Mouse (Mus musculus) layer of hippocampus, adult 18-20 months (tissue): ENCODE data around the gene Atf6. TPM values are rescaled to one million over a fixed set of nuclear protein-coding genes. Genes with fewer than 3 reads are reported as not detected.

Source experiments
- DNase-seq, 2 experiments: peaks; one replicate each; pipeline ENCODE4 v3.0.0; 2022; ENCODE audit warnings: low spot score in 2 of 2
- total RNA-seq, 2 experiments: library from RNA; stranded (reverse); gene quantifications; 2 replicates each; pipeline ENCODE4 v1.2.3; 2021

The Atf6 gene
- total RNA-seq, 2 experiments from 2014 or later = 50.9 to 51.6 TPM

- DNase-seq = no peak
These were observed 158.1 kb downstream of the Atf6 start for GRCm38 (mm10) chr1:170709481-170709880.

GRCm38 (mm10) chr1:170709034-170709433 is 158.5 kb downstream of the Atf6 start:
- no peak for DNase-seq

- DNase-seq = no peak
These were observed 161.5 kb downstream of the Atf6 start for GRCm38 (mm10) chr1:170706046-170706445.

- DNase-seq = no peak
These were observed 162.5 kb downstream of the Atf6 start for GRCm38 (mm10) chr1:170704911-170705594.

- DNase-seq = no peak
These were observed 163.5 kb downstream of the Atf6 start for GRCm38 (mm10) chr1:170704103-170704502.

- no peak for DNase-seq
These were observed 164.6 kb downstream of the Atf6 start for GRCm38 (mm10) chr1:170702958-170703357.

- no peak for DNase-seq
These were observed 165.3 kb downstream of the Atf6 start for GRCm38 (mm10) chr1:170702263-170702662.

- no peak for DNase-seq
These were observed 166.0 kb downstream of the Atf6 start for GRCm38 (mm10) chr1:170701582-170701981.

GRCm38 (mm10) chr1:170701178-170701577 is 166.4 kb downstream of the Atf6 start:
- DNase-seq = no peak

GRCm38 (mm10) chr1:170700496-170701027 is 167.0 kb downstream of the Atf6 start:
- no peak for DNase-seq

GRCm38 (mm10) chr1:170699553-170699952 is 168.0 kb downstream of the Atf6 start:
- DNase-seq = no peak

GRCm38 (mm10) chr1:170698771-170699170 is 168.8 kb downstream of the Atf6 start:
- DNase-seq = no peak

- no peak for DNase-seq
These were observed 169.7 kb downstream of the Atf6 start for GRCm38 (mm10) chr1:170697771-170698356.

GRCm38 (mm10) chr1:170696996-170697395 is 170.6 kb downstream of the Atf6 start:
- DNase-seq = no peak

GRCm38 (mm10) chr1:170695326-170695725 is 172.2 kb downstream of the Atf6 start:
- DNase-seq = no peak

- no peak for DNase-seq
These were observed 172.7 kb downstream of the Atf6 start for GRCm38 (mm10) chr1:170694821-170695291.

GRCm38 (mm10) chr1:170691301-170691700 is 176.3 kb downstream of the Atf6 start:
- no peak for DNase-seq

- no peak for DNase-seq
These were observed 177.8 kb downstream of the Atf6 start for GRCm38 (mm10) chr1:170689773-170690172.

GRCm38 (mm10) chr1:170683863-170684262 is 183.7 kb downstream of the Atf6 start:
- DNase-seq = no peak

GRCm38 (mm10) chr1:170679624-170680023 is 187.9 kb downstream of the Atf6 start:
- DNase-seq = peak; percentile 61 to 89

- peak; percentile 60 to 79 for DNase-seq
These were observed 188.7 kb downstream of the Atf6 start for GRCm38 (mm10) chr1:170678861-170679260.

- no peak for DNase-seq
These were observed 189.9 kb downstream of the Atf6 start for GRCm38 (mm10) chr1:170677681-170678080.
